Mouse (Mus musculus): ENCODE results near the gene Galt.
"Not testable (repeated sequence)": the region's sequence is repeated elsewhere in the genome, so short reads cannot be mapped to it uniquely, and the experiment has no call there.

Gene Galt

GRCm38 (mm10) chr4:41775840-41776239 lies 20.8 kb downstream of the Galt start:
- not testable (repeated sequence) for DNase-seq (ENCODE audit: low read depth)

GRCm38 (mm10) chr4:41781271-41781670 lies 26.2 kb downstream of the Galt start:
- DNase-seq (ENCODE audit: low read depth) = not testable (repeated sequence)

DNA sequence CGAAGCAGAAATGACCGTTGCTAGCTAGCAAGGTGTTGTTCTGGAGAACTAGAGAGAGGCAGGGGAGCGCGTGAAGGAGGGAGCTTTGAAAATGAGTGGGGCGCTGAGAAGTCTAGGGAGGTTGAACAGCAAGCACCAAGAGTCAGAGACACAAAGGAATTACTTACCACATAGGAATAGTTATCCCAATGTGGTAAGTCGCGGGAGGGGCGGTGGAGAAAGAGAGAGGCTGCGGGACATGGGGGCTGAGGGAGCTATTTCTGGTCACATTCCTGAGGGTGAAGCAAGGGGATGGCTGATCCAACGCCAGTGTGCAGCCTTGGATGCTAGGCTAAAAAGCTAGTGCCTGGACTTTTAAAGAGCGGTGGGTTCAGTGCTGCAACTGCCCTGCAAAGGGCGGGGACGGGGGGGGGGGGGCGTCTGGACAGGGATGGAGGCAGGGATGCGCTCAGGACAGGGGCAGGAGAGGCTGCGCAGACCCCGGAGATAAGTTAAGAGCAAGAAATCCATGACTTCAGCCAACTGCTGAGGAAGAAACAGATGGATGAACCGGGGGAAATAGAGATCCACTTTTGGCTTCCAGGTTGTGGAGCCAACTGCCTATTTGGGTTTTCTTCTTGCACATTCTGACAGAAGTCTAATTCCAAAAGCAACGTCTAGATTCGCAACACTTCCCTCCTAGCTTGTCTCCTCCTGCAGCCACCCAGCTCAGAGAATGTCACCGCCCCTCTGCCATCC lies 26.9 kb downstream of the Galt start:
- DNase-seq (ENCODE audit: low read depth) = not testable (repeated sequence)

GRCm38 (mm10) chr4:41782711-41783110 lies 27.7 kb downstream of the Galt start:
- DNase-seq (ENCODE audit: low read depth) = not testable (repeated sequence)

DNA sequence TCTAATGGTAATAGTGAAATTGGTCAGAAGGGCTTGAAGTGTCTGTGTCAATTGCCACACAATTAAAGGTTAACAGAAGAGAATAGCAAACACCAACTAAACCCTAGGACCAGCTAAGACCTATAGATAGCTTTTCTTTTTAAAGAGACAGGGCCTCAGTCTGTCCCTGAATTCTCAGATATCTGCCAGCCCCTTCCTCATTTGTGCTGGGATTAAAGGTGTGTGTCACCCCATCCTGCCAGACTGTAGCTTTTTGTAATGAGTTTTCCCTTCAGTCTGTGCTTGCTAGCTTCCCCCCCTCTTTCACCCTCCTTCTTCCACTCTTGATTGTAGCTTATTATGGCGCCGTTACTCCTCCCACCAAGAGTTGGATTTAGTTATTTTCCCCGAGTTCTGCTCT lies 28.2 kb downstream of the Galt start:
- not testable (repeated sequence) for DNase-seq (ENCODE audit: low read depth)
